Mouse (Mus musculus) gastrocnemius, postnatal 36 days (tissue): ENCODE results near the gene Kif6. TPM values are rescaled to one million over a fixed set of nuclear protein-coding genes. Genes with fewer than 3 reads are reported as not detected.

Experiments
- total RNA-seq, 2 experiments: library from RNA; stranded (reverse); gene quantifications; 2 replicates each; pipeline ENCODE4 v1.2.3; 2021

The Kif6 gene
- total RNA-seq, 2 experiments from 2014 or later, result not detected

Other genes with a start within 250 kb of the Kif6 start
- gene Mocs1, start 186.8 kb upstream of the Kif6 start, total RNA-seq, result 10 to 100 TPM; 16.2 to 18.3 TPM
- 1 to 10 TPM; 5.2 to 5.5 TPM for gene Daam2, start 50.8 kb upstream of the Kif6 start, total RNA-seq